Mouse (Mus musculus) midbrain, embryonic 12.5 days (tissue): ENCODE data around the gene Atp5s. TPM values are rescaled to one million over a fixed set of nuclear protein-coding genes. Genes with fewer than 3 reads are reported as not detected.

ENCODE experiments used
- ATAC-seq: fragments of 200-750 bp; cut with Nextera tagmentation; 2 replicates; pipeline ENCODE4 v1.8.0; 2017; ENCODE audit warnings: low read depth, moderate TSS enrichment, moderate library complexity; ENCODE audit not compliant: low FRiP score
- H3K27ac ChIP-seq: fragments of 300-500 bp; sonication (generic); replicated peaks from 2 replicates; pipeline ENCODE4 v1.5.1; 2016; ENCODE audit warnings: mild to moderate bottlenecking
- H3K27me3 ChIP-seq: fragments of 300-500 bp; sonication (generic); 2 replicates; pipeline ENCODE4 v1.6.1; 2016; ENCODE audit warnings: mild to moderate bottlenecking
- H3K36me3 ChIP-seq: fragments of 300-500 bp; sonication (generic); 2 replicates; pipeline ENCODE4 v1.6.1; 2016
- H3K4me1 ChIP-seq: fragments of 300-500 bp; sonication (generic); 2 replicates; pipeline ENCODE4 v1.6.1; 2016
- H3K4me2 ChIP-seq: fragments of 300-500 bp; sonication (generic); replicated peaks from 2 replicates; pipeline ENCODE4 v1.6.1; 2016; ENCODE audit warnings: mild to moderate bottlenecking, moderate library complexity
- H3K4me3 ChIP-seq: fragments of 300-500 bp; sonication (generic); 2 replicates; pipeline ENCODE4 v1.5.1; 2016; ENCODE audit warnings: mild to moderate bottlenecking
- H3K9ac ChIP-seq: fragments of 300-500 bp; sonication (generic); replicated peaks from 2 replicates; pipeline ENCODE4 v1.6.1; 2016; ENCODE audit warnings: mild to moderate bottlenecking, moderate library complexity
- H3K9me3 ChIP-seq: fragments of 300-500 bp; sonication (generic); 2 replicates; pipeline ENCODE4 v1.6.1; 2016; ENCODE audit warnings: mild to moderate bottlenecking
- WGBS: fragments of 180-500 bp; shearing (Covaris S2); methylation state at CpG from one replicate; pipeline ENCODE4 v1.1.7; 2016; 5-methylcytosine and 5-hydroxymethylcytosine counted together
- polyA plus RNA-seq: library from polyadenylated mRNA; unstranded; fragments of >200 nt; fragmentation: Nextera tagmentation; extraction: Ambion mirVana; gene quantifications from 2 replicates; pipeline ENCODE4 v1.2.1, GENCODE M21; 2016

Atp5s gene
- polyA plus RNA-seq, 1 experiment from 2014 or later: 19.2 TPM

- no peak overlapping the region for H3K9ac ChIP-seq
- 0 out of 2 replicates have a peak, but pooled peaks cover 3% of the 10 kb centered on the region for H3K36me3 ChIP-seq
- H3K4me3 ChIP-seq: no peak overlapping the region
- ATAC-seq: no peak
- no peaks in the 10 kb centered on the region for H3K4me1 ChIP-seq
- no peaks in the 10 kb centered on the region for H3K9me3 ChIP-seq
- H3K27me3 ChIP-seq: no peaks in the 10 kb centered on the region
- WGBS: 80% methylated on average over 5 of the region's 5 CpGs
- H3K27ac ChIP-seq: no peak overlapping the region
- no peak overlapping the region for H3K4me2 ChIP-seq
These were observed 28.0 kb upstream of the Atp5s start for GRCm38 (mm10) chr12:69696746-69697145.

GRCm38 (mm10) chr12:69698352-69698751 lies 26.4 kb upstream of the Atp5s start:
- Histone ChIP-seq H3K4me1 (no peaks in the 10 kb centered on the region), H3K27ac (no peak overlapping the region), H3K36me3 (0 out of 2 replicates have a peak, but pooled peaks cover 3% of the 10 kb centered on the region), H3K4me3 (no peak overlapping the region), H3K9me3 (no peaks in the 10 kb centered on the region), H3K4me2 (no peak overlapping the region), H3K27me3 (no peaks in the 10 kb centered on the region), H3K9ac (no peak overlapping the region)
- whole genome bisulfite sequencing: 89% methylated on average over 6 of the region's 6 CpGs
- ATAC-seq: no peak

DNA sequence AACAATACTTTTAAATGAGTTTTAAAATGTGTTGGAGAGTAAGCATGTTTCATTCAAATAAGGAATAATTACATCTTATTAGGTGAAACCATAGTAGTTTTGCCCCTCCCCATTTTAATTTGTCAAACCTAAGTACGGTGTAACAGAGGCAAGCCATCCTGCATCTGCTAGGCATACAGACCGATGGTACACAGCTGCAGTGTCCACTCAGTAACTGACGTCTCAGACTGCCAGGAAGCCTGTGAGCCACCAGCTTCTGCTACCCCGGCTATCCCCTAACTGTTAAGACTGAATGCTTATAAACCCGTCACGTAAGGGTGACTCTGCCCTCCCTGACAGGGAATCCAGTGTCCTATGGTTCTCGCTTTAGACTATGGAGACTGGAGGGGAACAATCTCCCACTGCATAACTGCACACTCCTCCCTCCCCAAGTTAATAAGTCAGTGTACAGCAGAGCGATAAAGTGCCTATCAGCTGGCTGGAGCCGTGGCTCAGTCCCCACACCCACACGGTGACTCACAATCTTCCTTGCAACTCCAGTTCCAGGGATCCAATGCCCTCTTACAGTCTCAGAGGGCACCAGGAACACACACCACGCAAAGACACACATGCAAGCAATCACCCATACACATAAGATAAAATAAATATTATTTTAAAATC lies 19.8 kb upstream of the Atp5s start:
- H3K9me3 ChIP-seq: no peaks in the 10 kb centered on the region
- no peak for ATAC-seq
- no peak overlapping the region for H3K4me3 ChIP-seq
- 90% methylated on average over 11 of the region's 11 CpGs for WGBS
- H3K4me2 ChIP-seq: no peak overlapping the region
- H3K27me3 ChIP-seq: no peaks in the 10 kb centered on the region
- H3K4me1 ChIP-seq: no peaks in the 10 kb centered on the region
- no peak overlapping the region for H3K9ac ChIP-seq
- H3K36me3 ChIP-seq: peaks cover 4% of the 10 kb centered on the region; the same call in 1 of the 2 replicates
- no peak overlapping the region for H3K27ac ChIP-seq

DNA sequence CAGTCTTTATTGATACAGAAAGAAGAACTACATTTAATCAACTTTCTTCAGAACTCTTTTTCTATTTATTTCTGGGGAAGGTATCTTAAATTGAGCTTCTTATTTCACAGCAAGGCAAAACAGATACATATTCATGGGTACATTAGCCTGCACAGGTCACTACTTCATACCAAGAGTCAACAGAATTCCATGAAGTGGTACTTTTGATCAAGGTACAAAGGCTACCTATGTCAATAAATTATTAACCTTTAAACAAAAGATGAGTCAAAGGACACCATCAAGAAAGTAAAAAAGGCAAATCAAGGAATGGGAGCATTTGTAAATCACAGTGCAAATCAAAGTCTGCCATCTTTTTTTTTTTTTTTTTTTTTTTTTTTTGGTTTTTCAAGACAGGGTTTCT lies 11.1 kb upstream of the Atp5s start:
- H3K27me3 ChIP-seq: no peaks in the 10 kb centered on the region
- peaks cover 9% of the 10 kb centered on the region for H3K36me3 ChIP-seq
- no peak overlapping the region for H3K4me2 ChIP-seq
- H3K4me1 ChIP-seq: no peaks in the 10 kb centered on the region
- H3K9ac ChIP-seq: no peak overlapping the region
- peaks cover 3% of the 10 kb centered on the region; the same call in 1 of the 2 replicates for H3K9me3 ChIP-seq
- no peak overlapping the region for H3K4me3 ChIP-seq
- H3K27ac ChIP-seq: no peak overlapping the region
- ATAC-seq: no peak

DNA sequence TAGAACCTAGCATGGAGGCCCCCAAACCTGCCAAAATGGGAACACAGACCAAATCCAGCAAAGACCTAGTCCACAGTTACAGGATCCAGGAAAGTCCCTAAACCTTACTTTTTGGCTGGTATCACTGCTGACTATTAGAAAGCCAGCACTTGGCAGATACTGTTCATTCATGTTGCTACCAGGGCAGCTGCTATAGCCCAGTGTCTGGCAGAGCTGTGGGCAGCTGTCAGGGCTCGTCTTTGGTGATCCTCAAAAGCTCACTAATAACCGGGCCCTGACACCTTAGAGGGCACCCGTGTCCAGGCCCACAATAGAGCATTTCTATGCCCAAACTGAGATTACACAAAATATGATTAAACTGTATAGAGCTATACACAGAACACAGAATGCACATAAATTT lies 1.9 kb upstream of the Atp5s start:
- H3K4me1 ChIP-seq: peaks cover 16% of the 10 kb centered on the region
- H3K4me2 ChIP-seq: no peak overlapping the region
- H3K4me3 ChIP-seq: no peak overlapping the region
- no peak for ATAC-seq
- H3K27ac ChIP-seq: no peak overlapping the region
- H3K27me3 ChIP-seq: no peaks in the 10 kb centered on the region
- 92% methylated on average over 3 of the region's 3 CpGs for WGBS
- peaks cover 15% of the 10 kb centered on the region for H3K9me3 ChIP-seq
- no peak overlapping the region for H3K9ac ChIP-seq
- H3K36me3 ChIP-seq: peaks cover 24% of the 10 kb centered on the region

GRCm38 (mm10) chr12:69723376-69723775 lies 1.4 kb upstream of the Atp5s start:
- H3K4me3 ChIP-seq: no peak overlapping the region; the same call in 1 of the 2 replicates

DNA sequence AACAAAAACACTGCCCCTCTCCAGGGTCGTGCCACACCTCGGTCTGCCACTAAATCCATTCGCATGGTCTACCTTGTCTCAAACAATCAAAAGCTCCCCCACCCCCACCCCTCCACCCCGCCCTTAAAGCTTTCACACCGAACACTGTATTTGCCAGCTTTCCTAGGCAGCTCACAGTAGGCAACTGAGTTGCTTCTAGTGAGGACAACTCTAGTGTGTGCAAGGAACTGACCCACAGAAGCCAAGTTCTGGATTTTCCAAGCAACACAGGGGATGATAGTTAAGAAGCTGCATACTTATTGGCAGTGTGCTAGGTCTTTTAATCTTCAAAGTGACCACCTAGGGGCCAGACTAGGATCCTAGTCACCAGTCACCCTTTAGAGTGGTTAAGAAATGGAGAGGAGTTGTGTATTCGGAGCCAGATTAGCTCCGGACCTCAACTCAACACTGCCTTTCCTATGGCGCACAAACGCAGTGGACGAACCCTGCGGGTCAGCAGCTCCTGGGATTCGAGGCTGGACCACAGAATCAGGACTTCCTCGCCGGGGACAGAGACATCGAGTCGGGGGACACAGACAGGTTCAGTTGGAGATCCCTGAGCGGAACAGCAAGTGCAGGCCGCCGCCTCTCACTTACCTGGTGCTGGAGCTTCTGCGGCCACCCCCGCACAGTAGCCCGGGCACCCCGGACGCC lies 586 bp upstream of the Atp5s start:
- H3K4me3 ChIP-seq: peak overlapping the region; percentile 64
- no peak overlapping the region for H3K27ac ChIP-seq

More at GRCm38 (mm10) chr12:69723376-69723775, 1.4 kb upstream of the Atp5s start:
- H3K4me2 ChIP-seq: peak overlapping the region; percentile 87
- whole genome bisulfite sequencing: 56% methylated on average over 2 of the region's 2 CpGs
- ATAC-seq: no peak
- H3K9ac ChIP-seq: no peak overlapping the region
- H3K36me3 ChIP-seq: peaks cover 20% of the 10 kb centered on the region
- peaks cover 13% of the 10 kb centered on the region for H3K9me3 ChIP-seq
- no peaks in the 10 kb centered on the region for H3K27me3 ChIP-seq
- no peak overlapping the region for H3K27ac ChIP-seq
- peaks cover 16% of the 10 kb centered on the region for H3K4me1 ChIP-seq

DNA sequence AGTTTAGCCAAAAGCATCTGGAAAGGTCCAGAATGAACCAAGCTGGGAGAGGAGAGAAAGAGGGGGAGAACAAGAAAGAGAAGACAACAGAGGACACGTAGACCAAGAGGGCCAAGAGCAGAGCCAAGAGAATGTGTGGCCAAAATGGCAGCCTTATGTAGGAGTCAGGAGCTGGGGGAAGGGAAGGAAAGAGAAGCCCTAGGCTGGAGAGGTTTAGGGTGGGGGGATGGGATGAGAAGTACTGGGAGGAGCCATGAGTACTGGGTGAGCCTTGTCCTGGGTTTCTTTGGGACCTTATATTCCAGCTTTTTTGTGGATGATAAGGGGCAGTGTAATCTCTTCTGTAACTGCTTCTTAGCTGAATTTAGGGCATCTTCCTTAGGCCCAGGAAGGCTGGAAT lies 4.5 kb downstream of the Atp5s start:
- Histone ChIP-seq H3K4me3 (no peak overlapping the region), H3K27ac (no peak overlapping the region), H3K36me3 (no peaks in the 10 kb centered on the region), H3K27me3 (no peaks in the 10 kb centered on the region), H3K9me3 (no peaks in the 10 kb centered on the region), H3K9ac (no peak overlapping the region), H3K4me2 (no peak overlapping the region), H3K4me1 (peaks cover 7% of the 10 kb centered on the region)
- ATAC-seq: no peak
- WGBS: 96% methylated on average over 1 of the region's 1 CpGs

More for the DNA sequence above, 586 bp upstream of the Atp5s start:
- Histone ChIP-seq H3K9me3 (peaks cover 7% of the 10 kb centered on the region), H3K4me1 (peaks cover 16% of the 10 kb centered on the region), H3K9ac (peak overlapping the region; percentile 64), H3K36me3 (peaks cover 14% of the 10 kb centered on the region), H3K4me2 (peak overlapping the region; percentile 87), H3K27me3 (no peaks in the 10 kb centered on the region)
- 3% methylated on average over 24 of the region's 24 CpGs for WGBS
- ATAC-seq: 0 out of 2 replicates have a peak, but pooled peaks have one; percentile 0

DNA sequence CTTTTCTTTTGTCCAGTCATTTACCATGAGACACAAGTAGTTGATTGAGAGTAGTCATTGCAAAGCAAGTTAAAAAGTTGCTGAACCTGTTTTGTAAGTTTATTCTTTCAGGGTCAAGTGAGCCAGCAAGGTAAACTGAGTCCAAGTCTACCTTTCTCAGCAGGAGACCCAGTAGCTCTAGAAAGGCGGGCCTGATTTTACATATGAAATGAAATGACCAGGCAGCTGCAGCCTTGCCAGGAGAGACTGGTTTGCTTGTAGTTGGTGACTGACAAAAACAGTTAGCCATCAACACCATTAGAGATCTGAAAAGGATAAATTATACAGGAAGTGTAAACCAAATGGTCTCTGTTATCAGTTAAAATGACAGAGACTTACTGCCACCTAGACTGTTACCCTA lies 5.6 kb downstream of the Atp5s start:
- no peak for ATAC-seq
- Histone ChIP-seq H3K27ac (no peak overlapping the region), H3K9ac (no peak overlapping the region), H3K4me2 (no peak overlapping the region), H3K9me3 (no peaks in the 10 kb centered on the region), H3K4me1 (peaks cover 2% of the 10 kb centered on the region), H3K36me3 (no peaks in the 10 kb centered on the region), H3K4me3 (no peak overlapping the region), H3K27me3 (no peaks in the 10 kb centered on the region)
- WGBS: 73% methylated on average over 1 of the region's 1 CpGs

GRCm38 (mm10) chr12:69732221-69732620 lies 7.5 kb downstream of the Atp5s start:
- Histone ChIP-seq H3K9me3 (no peaks in the 10 kb centered on the region), H3K9ac (no peak overlapping the region), H3K4me1 (no peaks in the 10 kb centered on the region), H3K4me2 (no peak overlapping the region), H3K4me3 (no peak overlapping the region), H3K27ac (no peak overlapping the region), H3K36me3 (no peaks in the 10 kb centered on the region), H3K27me3 (no peaks in the 10 kb centered on the region)
- ATAC-seq: no peak
- WGBS: 36% methylated on average over 5 of the region's 5 CpGs

DNA sequence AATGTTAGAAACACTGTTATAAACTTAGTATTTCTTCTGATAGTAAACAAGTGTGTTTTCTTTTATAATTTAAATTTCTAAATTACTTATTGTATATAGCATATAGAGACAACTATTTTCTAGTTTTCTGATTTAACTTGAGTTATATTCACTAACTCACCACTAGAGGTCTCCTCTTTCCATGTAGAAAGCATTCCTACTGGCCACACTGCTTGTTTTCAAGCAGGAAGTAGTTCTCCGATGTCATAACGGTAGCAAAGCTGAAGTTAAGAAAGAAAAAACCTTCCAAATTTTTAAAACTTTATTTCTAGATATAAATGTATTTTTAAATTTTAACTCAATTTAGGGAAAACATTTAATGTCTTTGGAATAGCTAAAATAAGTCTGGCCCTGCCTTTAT lies 8.8 kb downstream of the Atp5s start:
- Histone ChIP-seq H3K27ac (no peak overlapping the region), H3K27me3 (no peaks in the 10 kb centered on the region), H3K9ac (no peak overlapping the region), H3K36me3 (no peaks in the 10 kb centered on the region), H3K9me3 (no peaks in the 10 kb centered on the region), H3K4me3 (no peak overlapping the region), H3K4me1 (no peaks in the 10 kb centered on the region), H3K4me2 (no peak overlapping the region)
- ATAC-seq: no peak
- WGBS: 22% methylated on average over 2 of the region's 2 CpGs

GRCm38 (mm10) chr12:69733923-69734322 lies 9.2 kb downstream of the Atp5s start:
- Histone ChIP-seq H3K27me3 (no peaks in the 10 kb centered on the region), H3K9ac (no peak overlapping the region)
- 86% methylated on average over 3 of the region's 3 CpGs for WGBS

More at GRCm38 (mm10) chr12:69733923-69734322, 9.2 kb downstream of the Atp5s start:
- Histone ChIP-seq H3K9me3 (no peaks in the 10 kb centered on the region), H3K27ac (no peak overlapping the region), H3K36me3 (no peaks in the 10 kb centered on the region), H3K4me2 (no peak overlapping the region), H3K4me3 (no peak overlapping the region), H3K4me1 (no peaks in the 10 kb centered on the region)
- no peak for ATAC-seq
